8 mouse cellular contexts compared by ENCODE assay signal in genomic region chr11:98348083-98348961, GRCm38 (mm10). TPM values are rescaled to one million over a fixed set of nuclear protein-coding genes. Genes with fewer than 3 reads are reported as not detected.
DNase-seq lines count a peak whose midpoint lies in the region; ATAC-seq lines count a peak whose summit lies in the region.

Gene Ppp1r1b (plus strand): TSS chr11:98348404.

- H3K27me3 ChIP-seq in forebrain, embryonic 10.5 days (ENCODE audit: poor library complexity, severe bottlenecking): peaks cover 100% of the 10 kb centered on the region
- H3K27me3 ChIP-seq in hindbrain, embryonic 14.5 days (ENCODE audit: control insufficient read depth, insufficient read depth, low read length): peaks cover 82% of the 10 kb centered on the region
- H3K27me3 ChIP-seq in splenic B cell, adult 2 months (ENCODE audit: control insufficient read depth, insufficient read depth, low read length, poor library complexity, severe bottlenecking): peaks cover 2% of the 10 kb centered on the region; the same call in 1 of the 2 replicates

- peak; percentile 55 for DNase-seq in ZHBTc4 (ENCODE audit: low read depth, low spot score)
- DNase-seq in forebrain, embryonic 10.5 days (ENCODE audit: extremely low spot score, low spot score): no peak
- no peak for DNase-seq in hindbrain, embryonic 14.5 days (ENCODE audit: low spot score)
- DNase-seq in layer of hippocampus, postnatal 14 days (ENCODE audit: low spot score in 2 of 2): peak in 1 of 2 experiments; percentile 81
- peak; percentile 62 for DNase-seq in lung, postnatal 10 days
- DNase-seq in splenic B cell, adult 2 months (ENCODE audit: low read depth, low spot score): peak; percentile 48
- DNase-seq in natural killer cell, adult 2 months (ENCODE audit: low spot score in 2 of 2): no peak

- no peaks in the 10 kb centered on the region for H3K9me3 ChIP-seq in forebrain, embryonic 10.5 days
- no peaks in the 10 kb centered on the region for H3K9me3 ChIP-seq in hindbrain, embryonic 14.5 days (ENCODE audit: control insufficient read depth, low read length)

- peaks cover 41% of the 10 kb centered on the region for H3K4me1 ChIP-seq in forebrain, embryonic 10.5 days
- peaks cover 6% of the 10 kb centered on the region; the same call in 1 of the 2 replicates for H3K4me1 ChIP-seq in hindbrain, embryonic 14.5 days (replicated peaks; ENCODE audit: control insufficient read depth, insufficient read depth, low read length)

- WGBS in forebrain, embryonic 10.5 days: under 1% methylated on average over 55 of the region's 55 CpGs
- under 1% methylated on average over 54 of the region's 55 CpGs for WGBS in hindbrain, embryonic 14.5 days

- no peaks in the 10 kb centered on the region for H3K36me3 ChIP-seq in forebrain, embryonic 10.5 days (replicated peaks)
- no peaks in the 10 kb centered on the region for H3K36me3 ChIP-seq in hindbrain, embryonic 14.5 days (replicated peaks; ENCODE audit: control insufficient read depth, insufficient read depth)
- H3K36me3 ChIP-seq in splenic B cell, adult 2 months (ENCODE audit: control insufficient read depth, insufficient read depth, low read length, poor library complexity, severe bottlenecking): no peaks in the 10 kb centered on the region

- H3K9ac ChIP-seq in hindbrain, embryonic 14.5 days: peak within 1 kb of the TSS; percentile 57

- H3K4me2 ChIP-seq in hindbrain, embryonic 14.5 days (replicated peaks): peak within 1 kb of the TSS; percentile 93

- H3K27ac ChIP-seq in forebrain, embryonic 10.5 days: no peak within 1 kb of the TSS; the same call in 1 of the 2 replicates
- no peak within 1 kb of the TSS for H3K27ac ChIP-seq in hindbrain, embryonic 14.5 days

- peak within 1 kb of the TSS; percentile 54 for H3K4me3 ChIP-seq in forebrain, embryonic 10.5 days
- peak within 1 kb of the TSS; percentile 52 for H3K4me3 ChIP-seq in hindbrain, embryonic 14.5 days (replicated peaks; ENCODE audit: low read length)

- peak; percentile 65 for ATAC-seq in CD4-positive, CD25-positive, alpha-beta regulatory T cell, adult 4 months
- ATAC-seq in hindbrain, embryonic 14.5 days (ENCODE audit: low FRiP score): peak; percentile 61; the same call in 1 of the 2 replicates

RNA-seq across cellular contexts. Expression of gene Ppp1r1b, which starts in this region (rescaled TPM):
- not detected for polyA plus RNA-seq in CD4-positive, CD25-positive, alpha-beta regulatory T cell, adult 4 months (2017; shearing (Covaris generic))
- 0.23 and 0.41 TPM in 2 replicates for polyA plus RNA-seq in forebrain, embryonic 10.5 days (2016; fragmentation: Nextera tagmentation; extraction: Ambion mirVana)
- 3.0 and 3.3 TPM in 2 replicates for polyA plus RNA-seq in hindbrain, embryonic 14.5 days (2014; fragmentation: Nextera tagmentation; extraction: Ambion mirVana)
- 10 to 100 TPM; 33.6 to 46.7 TPM for total RNA-seq in layer of hippocampus, postnatal 14 days (2021)

Comparison
In these comparisons a context has a peak if more than half of its experiments do, and no peak if none do; other contexts are left out.
1. Peak in ATAC-seq in CD4-positive, CD25-positive, alpha-beta regulatory T cell, adult 4 months; RNA of the gene not detected or under 1 TPM.
2. DNase-seq: peak in ZHBTc4 (single experiment), lung, postnatal 10 days (single experiment) and splenic B cell, adult 2 months (single experiment); none in forebrain, embryonic 10.5 days (single experiment), hindbrain, embryonic 14.5 days (single experiment) and natural killer cell, adult 2 months (0 of 2).